Mouse (Mus musculus): Measurements from ENCODE around the gene Mxra8.

Mxra8 gene

DNA sequence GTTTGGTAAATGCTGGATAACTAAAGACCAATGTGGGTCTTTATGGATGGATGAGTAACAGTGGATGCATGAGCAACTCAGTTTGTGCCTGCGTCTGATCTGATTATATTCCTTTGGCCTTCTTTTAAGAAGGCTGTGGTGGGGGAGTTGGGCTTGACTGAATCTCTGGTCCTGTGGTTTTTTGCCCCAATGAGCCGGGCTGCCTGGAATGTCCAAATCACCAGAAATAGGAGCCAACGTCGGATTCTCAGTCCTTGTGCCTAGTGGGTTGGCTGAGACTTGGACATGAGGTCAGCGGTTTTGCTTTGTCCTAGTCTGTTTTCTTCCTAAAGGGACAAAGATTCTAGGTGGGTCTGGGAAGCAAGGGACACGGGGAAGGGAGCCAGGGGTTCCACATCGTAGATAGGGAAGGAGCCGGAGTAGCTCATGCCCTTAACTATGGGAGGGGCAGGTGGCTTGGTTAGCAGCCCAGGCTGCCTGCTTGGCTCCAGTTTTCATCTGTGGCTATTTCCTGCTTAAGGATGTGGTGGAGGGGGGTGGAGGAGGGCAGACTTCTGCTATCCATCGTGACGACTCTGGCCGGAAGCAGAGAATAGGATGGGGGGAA, 2.0 kb upstream of the Mxra8 start:
- peak; percentile 89 for DNase-seq (ENCODE audit: low read depth)

DNA sequence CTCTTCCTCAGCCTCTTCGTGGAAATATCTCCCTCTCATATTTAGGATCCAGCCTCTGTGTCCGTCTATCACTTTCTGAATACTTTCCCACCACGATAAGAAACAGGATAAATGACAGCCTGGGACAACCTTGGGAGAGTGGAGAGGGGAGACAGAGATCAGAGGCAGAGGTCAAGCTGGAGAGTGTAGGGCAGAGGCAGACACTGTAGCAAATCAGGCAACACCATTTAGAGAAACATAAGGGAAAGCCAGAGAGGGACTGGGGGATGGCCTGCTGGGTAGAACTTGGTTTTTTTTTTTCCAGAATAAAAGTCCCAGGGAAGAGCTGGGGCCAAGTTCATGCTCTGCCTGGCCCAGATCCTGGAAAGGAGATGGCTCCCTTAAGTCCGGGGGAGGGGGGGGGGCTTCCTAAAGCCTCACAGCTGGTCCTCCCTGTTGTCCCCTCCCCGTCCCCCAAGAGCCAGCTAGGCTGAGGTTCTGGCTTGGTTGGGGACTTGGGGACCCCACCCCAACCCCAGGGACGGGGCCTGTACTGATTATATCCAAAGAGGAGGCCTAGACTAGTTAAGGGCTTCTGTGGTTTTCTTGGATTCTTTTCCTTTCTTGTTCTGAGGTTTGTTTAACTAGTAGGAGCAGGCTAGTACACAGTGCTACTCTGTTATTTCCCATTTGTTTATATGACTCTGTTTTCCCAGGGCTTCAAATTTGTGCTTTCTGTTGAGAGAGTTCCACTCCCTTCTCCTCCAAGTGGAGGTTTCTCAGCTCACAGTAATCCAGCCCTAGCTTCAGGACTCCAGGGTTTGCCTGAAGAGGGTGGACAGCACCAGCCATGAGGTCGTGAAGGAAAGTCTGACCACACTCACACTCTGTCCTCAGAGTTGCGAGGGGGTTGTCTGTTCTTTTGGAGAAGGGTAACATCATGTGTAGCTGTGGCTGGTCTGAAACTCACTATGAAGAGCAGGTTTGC, 1.0 kb upstream of the Mxra8 start:
- peak; percentile 66 for DNase-seq (ENCODE audit: low read depth)

DNA sequence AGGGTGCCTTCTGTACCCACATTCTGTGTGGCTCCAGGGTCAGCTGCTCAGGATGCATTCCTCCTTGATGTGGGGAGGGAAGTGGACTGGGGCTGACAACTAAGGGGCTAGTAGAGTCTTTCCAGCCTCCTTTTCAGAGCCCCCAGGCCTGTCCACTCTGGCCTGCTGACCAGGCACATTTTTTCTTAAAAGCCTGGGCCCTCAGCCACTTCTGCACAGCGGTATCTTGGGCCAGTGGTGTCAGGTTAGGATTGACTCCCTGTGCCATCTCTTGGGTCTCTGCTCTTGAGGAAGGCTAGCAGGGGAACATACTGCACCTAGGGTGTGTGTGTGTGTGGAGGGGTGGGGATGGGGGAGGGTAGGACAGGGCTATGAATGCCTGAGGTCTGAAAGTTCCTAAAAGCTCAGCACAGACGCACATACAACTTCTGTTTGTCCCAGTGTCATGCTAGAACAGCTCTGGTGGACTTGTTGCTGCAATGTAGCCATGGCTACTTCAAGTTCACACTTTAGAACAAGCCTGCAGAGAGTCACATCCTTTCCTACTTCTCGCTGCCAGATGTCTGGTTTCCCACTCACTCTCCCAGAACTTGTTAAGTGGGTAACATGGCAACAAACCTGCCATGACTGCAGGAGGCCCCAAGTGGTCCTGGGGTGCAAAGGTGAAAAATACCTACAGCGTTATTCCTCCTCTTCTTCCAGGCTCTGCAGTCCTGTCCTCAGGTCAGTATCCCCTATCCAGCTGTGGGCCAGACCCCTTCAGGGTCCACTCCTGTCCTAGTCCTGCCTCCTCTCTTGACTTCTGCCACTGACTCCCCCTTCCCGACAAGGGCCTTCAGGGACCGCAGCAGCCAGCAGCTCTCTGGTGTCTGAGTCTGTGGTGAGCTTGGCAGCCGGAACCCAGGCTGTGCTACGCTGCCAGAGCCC, 859 bp downstream of the Mxra8 start:
- DNase-seq (ENCODE audit: low read depth): no peak

DNA sequence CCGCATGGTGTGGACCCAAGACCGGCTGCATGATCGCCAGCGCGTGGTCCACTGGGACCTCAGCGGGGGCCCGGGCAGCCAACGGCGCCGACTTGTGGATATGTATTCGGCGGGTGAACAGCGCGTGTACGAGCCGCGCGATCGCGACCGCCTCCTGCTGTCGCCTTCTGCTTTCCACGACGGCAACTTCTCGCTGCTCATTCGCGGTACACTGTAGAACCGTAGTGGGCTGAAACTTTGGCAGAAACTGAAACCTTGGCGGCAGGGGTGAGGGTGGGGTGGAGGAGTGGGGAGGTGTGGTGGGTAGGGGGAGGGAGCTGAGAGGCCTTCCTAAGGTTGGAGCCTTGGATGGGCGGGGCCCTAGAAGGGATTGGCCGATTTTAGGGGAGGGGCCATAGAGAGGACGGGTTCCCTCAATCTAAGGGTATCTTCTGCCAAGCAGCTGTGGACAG, 1.5 kb downstream of the Mxra8 start:
- DNase-seq (ENCODE audit: low read depth): peak; percentile 66

DNA sequence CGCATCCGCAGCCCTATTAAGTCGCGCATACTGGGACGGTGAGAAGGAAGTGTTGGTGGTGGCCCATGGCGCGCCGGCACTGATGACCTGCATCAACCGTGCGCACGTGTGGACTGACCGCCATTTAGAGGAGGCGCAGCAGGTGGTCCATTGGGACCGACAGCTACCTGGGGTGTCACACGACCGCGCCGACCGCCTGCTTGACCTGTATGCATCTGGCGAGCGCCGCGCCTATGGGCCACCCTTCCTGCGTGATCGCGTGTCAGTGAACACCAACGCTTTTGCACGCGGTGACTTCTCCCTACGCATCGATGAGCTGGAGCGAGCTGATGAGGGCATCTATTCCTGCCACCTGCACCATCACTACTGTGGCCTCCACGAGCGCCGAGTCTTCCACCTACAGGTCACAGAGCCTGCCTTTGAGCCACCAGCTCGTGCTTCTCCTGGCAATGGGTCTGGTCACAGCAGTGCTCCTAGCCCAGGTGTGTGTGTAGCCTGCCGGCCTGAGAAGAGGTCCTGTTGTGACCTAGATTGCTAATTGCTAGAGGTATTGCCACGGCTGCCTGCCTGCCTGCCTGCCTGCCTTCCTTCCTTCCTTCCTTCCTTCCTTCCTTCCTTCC, 2.3 kb downstream of the Mxra8 start:
- DNase-seq (ENCODE audit: low read depth): no peak

DNA sequence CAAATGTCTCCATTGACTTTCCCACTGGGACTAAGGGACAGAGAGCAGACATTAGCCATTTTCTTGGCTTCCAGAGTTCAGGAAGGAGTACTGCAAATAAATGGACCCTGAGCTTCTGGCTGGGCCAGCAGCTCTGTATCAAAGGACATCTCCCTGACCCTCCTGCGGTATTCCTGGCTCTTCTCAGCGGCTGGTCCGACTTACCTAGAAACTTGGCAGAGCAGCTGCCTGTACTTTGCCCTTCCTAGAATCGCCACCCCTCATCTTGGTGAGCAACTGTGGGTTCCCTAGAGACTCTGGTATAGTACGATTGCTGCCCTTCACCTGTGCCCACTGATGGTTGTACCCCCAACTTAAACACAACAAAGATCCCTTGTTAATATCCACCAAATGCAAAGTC, 3.8 kb downstream of the Mxra8 start:
- no peak for DNase-seq (ENCODE audit: low read depth)

DNA sequence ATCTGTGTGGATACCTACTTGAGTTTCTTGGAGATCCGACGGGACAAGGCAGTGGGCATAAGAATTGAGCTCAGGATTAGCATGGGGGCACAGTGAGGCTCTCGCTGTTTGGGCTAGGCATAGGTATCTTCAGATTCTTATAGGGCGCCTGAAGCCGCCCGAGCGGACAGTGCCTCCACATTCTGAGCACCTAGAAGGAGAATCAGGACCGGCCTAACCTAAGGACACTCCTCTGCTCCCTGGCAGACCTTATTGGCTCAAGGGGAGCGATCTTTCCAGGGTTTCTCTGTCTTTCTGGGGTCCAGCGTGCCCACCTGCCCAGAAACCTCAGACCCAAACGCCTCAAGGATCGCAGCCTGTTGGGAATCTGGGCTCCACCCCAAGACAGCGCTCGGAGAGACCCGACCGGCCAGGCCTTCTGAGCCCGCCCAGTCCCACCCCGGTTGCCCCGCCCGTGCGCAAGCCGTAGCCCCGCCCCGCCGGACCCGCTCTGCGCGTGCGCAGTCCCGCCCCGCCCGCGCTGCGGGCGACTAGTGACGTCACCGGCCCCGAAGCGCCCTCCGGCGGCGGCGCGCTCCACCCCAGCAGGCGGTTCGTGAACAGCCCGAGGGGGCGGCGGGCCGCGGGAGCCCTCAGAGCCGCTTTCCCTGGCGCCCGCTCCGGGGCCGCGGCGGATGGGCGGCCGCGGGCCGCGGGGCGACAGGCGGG, 7.5 kb downstream of the Mxra8 start, which contains the start of gene Dvl1:
Gene Dvl1 (plus strand): TSS at position 532 of the 708 bp plus-strand sequence.
- peak; percentile 60 for DNase-seq (ENCODE audit: low read depth)

DNA sequence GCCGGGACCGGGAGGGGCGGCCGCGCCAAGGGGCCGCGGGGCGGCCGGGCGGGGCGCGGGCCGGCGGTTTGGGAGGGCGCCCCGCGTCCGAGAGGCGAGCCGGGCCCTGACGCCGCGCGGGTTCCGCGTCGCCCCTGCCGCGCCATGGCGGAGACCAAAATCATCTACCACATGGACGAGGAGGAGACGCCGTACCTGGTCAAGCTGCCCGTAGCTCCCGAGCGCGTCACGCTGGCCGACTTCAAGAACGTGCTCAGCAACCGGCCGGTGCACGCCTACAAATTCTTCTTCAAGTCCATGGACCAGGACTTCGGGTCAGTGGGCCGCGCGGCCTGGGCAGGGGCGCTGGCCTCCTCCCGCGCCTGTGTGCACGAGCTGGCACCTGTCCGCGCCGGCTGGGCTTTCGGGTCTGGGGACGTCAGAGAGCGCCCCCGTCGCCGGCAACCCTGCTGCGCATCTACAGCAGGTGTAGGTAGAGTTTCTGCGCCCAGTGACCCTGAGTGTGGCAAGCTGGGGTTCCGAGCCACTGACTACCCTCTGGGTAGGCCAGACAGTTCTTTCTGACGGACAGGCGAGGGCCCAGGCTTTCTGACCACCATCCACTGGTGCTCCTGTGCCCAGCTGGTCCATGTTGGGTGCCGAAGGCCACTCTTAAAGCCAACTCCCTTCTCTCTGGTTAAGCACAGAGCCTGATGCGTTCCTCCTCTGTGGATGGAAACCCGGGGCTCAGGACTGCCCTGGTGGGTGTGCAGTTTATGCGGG, 8.3 kb downstream of the Mxra8 start:
- no peak for DNase-seq (ENCODE audit: low read depth)

DNA sequence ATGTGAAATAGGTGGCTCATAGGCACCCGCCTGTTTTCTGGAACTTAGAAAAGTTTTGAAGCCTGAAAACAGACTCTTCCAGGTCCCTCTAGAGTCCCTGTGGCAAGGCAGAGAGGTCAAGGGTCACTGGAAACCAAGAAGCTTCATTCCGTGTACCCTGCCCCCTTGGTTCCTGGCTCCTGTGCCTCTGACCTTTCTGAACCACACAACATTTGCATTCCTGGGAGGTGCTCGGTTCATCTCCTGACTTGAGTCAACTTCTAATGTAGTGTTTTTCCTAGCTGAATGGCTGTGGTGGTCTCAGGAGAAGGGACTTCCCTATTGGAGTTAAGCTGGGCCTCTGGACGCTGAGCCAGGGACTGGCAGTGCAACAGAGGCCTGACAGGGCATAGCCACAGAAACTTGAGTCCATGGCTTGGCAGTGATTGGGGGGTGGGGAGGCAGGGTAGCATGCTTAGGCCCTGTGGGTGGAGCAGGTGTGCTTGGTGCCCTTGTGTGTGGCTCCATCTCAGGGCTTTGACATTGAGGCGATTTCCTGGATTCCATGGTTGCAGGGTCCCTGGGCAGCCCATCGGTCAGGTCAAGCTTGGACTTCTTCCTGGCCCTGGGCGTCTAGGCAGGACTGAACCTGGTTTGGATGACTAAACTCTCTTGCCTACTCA, 9.1 kb downstream of the Mxra8 start:
- DNase-seq (ENCODE audit: low read depth): no peak

DNA sequence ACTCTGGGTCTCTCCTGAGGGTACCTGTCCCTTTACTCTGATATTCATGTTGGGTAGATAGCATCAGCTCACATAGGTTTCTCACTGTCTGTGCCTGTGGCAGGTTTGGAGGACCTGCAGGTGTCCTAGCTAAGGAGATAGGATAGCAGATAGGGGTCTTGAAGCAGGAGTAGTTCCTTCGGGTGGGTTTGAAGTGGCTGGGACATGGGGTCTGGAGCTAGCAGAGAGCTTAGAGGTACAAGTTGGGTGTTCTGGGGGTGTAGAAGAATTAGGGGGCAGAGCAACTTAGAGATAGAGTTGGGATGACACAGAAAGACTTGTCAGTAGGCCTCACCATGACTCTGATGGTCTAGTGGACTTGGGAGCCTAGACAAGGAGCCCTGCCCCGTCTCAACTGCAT, 9.9 kb downstream of the Mxra8 start:
- DNase-seq (ENCODE audit: low read depth): no peak

DNA sequence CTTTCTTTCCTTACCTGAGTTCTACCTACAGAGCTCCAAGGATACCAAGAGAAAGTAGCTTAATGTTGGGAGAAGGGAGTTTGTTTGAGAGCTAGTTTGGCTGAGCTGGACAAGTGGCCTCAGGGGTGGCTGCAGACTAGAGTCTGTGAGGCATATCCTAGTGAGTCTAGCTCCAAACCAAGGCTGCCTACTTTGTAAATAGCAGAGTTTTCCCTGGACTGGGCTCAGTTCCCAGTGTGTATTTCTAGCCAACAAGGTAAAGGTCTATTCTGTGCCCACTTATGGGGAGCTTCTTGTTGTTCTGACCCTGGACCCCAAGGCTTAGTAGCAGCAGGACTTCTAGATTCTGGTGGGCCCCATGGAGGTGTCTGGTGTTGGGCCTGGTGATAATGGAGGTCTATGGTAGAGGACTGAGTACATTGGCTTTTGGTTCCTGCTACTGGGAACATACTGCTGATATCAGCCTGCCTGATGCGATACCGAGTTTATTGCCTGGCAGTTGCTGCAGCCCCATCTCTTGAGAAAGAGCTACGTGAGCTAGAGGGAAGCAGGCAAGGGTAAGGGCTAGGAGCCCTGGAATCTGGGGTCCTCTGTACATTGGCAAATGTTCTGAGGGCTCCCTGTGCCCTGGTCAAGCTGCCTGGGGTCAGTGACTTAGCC, 10.4 kb downstream of the Mxra8 start:
- no peak for DNase-seq (ENCODE audit: low read depth)

DNA sequence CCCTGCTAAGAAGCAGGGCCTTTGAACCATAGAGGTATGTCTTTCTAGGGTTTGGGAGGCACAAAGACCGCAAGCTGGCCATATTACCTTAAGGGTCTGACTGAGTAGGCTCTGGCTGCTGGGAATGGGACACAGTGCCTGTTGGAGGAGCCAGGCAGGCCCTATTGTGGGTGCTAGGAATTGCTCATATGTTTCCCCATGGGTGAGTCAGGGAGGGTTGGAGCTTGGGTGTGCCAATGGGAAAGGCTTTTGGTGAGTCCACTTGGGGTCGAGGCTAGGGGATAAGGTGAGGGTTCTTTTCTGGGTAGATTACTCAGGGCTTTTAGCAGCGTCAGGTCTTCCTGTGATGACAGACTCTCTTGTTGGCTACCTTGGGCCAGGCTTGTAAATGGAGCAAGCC, 11.9 kb downstream of the Mxra8 start:
- DNase-seq (ENCODE audit: low read depth): no peak

DNA sequence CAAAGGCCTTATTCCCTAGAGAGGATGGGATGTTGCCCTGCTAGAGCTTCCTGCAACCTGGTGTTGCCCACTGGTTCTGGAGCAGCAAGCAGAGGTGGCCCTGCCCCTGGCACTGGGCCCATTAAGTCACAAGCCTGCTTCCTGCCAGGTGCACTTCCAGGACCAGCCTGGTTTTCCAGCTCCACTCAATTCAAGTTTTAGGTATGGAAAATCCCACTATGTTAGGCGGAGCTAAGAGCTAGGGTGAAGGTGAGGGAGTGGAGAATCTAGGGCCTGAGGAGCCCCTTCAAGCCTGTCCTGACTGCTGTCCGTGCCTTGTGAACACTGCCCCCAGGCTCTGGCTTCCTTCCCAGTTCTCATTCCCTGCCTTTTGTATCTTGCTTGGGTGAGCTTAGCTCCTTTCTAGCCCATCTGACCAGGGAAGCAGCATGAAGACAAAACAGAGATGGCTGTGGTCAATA, 12.5 kb downstream of the Mxra8 start:
- DNase-seq (ENCODE audit: low read depth): no peak

DNA sequence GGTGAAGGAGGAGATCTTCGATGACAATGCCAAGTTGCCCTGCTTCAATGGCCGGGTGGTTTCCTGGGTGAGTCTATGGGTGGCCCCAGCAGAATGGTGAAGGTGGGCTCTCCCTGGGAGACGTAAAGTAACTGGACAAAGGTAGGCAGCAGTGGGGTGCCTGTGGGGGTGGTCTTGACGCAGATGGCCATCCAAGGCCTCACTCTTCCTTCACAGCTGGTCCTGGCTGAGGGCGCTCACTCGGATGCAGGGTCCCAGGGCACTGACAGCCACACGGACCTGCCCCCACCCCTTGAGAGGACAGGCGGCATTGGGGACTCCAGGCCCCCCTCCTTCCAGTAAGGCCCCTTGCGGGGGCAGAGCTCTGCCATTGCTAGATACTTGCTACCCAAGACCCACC, 13.9 kb downstream of the Mxra8 start:
- DNase-seq (ENCODE audit: low read depth): no peak

DNA sequence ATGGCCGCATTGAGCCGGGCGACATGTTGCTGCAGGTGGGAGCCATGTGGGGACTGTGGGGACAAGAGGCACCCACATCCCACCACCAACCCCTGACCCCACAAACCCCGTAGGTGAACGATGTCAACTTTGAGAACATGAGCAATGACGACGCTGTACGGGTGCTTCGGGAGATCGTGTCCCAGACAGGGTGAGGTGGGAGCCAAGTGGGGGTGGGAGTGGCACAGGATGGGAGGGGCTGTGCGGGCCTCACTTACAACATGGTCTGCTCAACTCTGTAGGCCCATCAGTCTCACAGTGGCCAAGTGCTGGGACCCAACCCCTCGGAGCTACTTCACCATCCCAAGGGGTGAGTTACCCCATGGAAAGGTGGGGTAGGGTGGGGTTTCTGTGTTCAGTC, 15.5 kb downstream of the Mxra8 start:
- DNase-seq (ENCODE audit: low read depth): no peak

DNA sequence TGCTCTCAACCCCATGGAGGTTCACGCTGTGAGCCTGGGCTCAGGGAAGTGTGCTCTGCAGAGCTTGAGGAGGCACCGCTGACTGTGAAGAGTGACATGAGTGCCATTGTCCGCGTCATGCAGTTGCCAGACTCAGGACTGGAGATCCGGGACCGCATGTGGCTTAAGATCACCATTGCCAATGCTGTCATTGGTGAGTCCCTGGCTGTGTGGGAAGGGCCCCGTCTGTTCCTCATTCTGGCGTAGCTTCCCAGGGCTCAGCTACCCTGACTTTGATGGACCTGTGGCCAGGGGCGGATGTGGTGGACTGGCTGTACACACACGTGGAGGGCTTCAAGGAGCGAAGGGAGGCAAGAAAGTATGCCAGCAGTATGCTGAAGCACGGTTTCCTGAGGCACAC, 16.6 kb downstream of the Mxra8 start:
- no peak for DNase-seq (ENCODE audit: low read depth)

DNA sequence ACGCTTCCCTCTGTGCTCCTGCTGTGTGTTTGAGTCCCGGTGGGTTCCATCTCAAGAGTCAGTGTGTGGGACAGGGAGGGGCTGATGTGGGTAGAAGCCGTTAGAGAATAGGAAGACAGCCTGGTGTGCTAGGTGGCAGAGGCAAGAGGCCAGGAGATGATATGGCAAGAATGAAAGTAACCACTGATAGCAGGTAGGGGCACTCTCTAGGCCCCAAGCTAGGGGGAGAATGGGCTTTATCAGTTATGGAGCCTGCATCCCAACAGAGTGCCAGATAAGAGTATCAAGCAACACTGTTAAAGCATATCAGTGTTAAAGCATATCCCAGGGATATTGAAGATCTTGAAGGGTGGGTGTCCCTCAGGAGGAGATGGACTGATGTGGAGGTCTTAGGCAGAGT, 17.4 kb downstream of the Mxra8 start:
- DNase-seq (ENCODE audit: low read depth): no peak

DNA sequence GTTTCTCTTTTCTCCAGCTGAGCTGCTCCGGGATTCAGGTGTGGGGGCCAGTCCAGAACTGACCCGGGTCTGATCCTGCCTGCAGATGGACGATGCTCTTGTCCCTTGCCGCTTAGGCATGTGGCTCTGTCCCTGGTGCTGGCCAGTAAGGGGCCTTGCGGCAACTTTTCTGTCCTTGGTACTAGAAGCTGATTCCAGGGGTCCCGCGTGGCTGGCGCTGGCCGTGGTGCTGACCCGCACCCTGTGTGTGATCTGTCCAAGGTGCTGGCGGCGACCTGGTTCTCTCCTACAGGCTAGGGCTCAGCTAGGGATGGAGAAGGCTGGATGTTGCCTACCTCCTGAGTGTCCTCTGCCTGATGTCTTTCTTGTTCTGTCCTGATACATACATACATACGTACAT, 19.8 kb downstream of the Mxra8 start:
- no peak for DNase-seq (ENCODE audit: low read depth)

DNA sequence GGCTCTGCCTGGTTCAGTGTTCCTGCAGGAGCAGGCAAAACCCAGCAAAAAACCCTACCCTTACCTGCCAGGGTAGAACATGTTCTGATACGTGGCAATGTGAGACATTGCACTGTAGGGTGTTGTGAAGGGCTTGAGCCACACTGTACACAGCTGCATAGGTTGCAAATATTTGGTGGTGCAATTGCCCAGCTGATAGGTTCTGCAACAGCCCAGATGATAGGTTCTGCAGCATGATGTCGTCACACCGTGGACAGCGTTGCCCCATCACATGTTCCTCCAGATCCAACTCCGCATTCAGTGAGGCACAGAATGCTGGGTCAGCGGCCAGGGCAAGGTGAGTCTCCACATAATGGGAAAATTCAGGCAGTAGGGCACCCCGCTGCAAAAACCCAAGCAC, 22.3 kb downstream of the Mxra8 start:
- DNase-seq (ENCODE audit: low read depth): no peak

Data from fibroblast of lung, adult 2 months (primary cell).